Mouse (Mus musculus) heart, postnatal 0 days (tissue): ENCODE measurements around the gene Cox17. TPM values are rescaled to one million over a fixed set of nuclear protein-coding genes. Genes with fewer than 3 reads are reported as not detected.
A peak's percentile ranks its signal among the peaks of the same experiment; 100 is the strongest.

Experiments
- ATAC-seq: fragments of 200-750 bp; cut with Nextera tagmentation; 2 replicates; pipeline ENCODE4 v1.8.0; 2017; ENCODE audit warnings: low read depth, moderate number of reproducible peaks, moderate library complexity; ENCODE audit not compliant: insufficient read depth
- DNase-seq: peaks from one replicate; pipeline ENCODE4 v3.0.0-alpha.2; 2016; ENCODE audit warnings: low spot score
- H3K27ac ChIP-seq: fragments of 300-500 bp; sonication (generic); 2 replicates; pipeline ENCODE4 v1.5.1; 2014; ENCODE audit warnings: low read depth, mild to moderate bottlenecking
- H3K27me3 ChIP-seq: fragments of 300-500 bp; sonication (generic); 2 replicates; pipeline ENCODE4 v1.6.1; 2014; ENCODE audit warnings: low read length, mixed read lengths; ENCODE audit not compliant: control insufficient read depth, insufficient read depth
- H3K36me3 ChIP-seq: fragments of 300-500 bp; sonication (generic); replicated peaks from 2 replicates; pipeline ENCODE4 v1.6.1; 2014; ENCODE audit warnings: low read length, mixed read lengths; ENCODE audit not compliant: control insufficient read depth, insufficient read depth
- H3K4me1 ChIP-seq: fragments of 300-500 bp; sonication (generic); 2 replicates; pipeline ENCODE4 v1.6.1; 2014; ENCODE audit warnings: antibody characterized with exemption; ENCODE audit not compliant: control insufficient read depth, insufficient read depth
- H3K4me2 ChIP-seq: fragments of 300-500 bp; sonication (generic); 2 replicates; pipeline ENCODE4 v1.6.1; 2014; ENCODE audit warnings: low read depth, mild to moderate bottlenecking, low read length, moderate library complexity
- H3K4me3 ChIP-seq: fragments of 300-500 bp; sonication (generic); 2 replicates; pipeline ENCODE4 v1.5.1; 2014; ENCODE audit warnings: low read depth, low read length
- H3K9ac ChIP-seq: fragments of 300-500 bp; sonication (generic); replicated peaks from 2 replicates; pipeline ENCODE4 v1.6.1; 2014; ENCODE audit warnings: low read depth, low read length, mixed read lengths
- H3K9me3 ChIP-seq: fragments of 300-500 bp; sonication (generic); replicated peaks from 2 replicates; pipeline ENCODE4 v1.6.1; 2016; ENCODE audit warnings: low read length; ENCODE audit not compliant: control insufficient read depth
- CTCF ChIP-seq: IDR thresholded peaks from 2 replicates; pipeline ENCODE4 v1.5.1; 2016; ENCODE audit warnings: antibody characterized with exemption, control low read depth, low read depth
- EP300 ChIP-seq: IDR thresholded peaks from 2 replicates; pipeline ENCODE4 v1.6.1; 2016; ENCODE audit warnings: antibody characterized with exemption, low read depth
- WGBS: fragments of 180-500 bp; shearing (Covaris S2); extraction: QIAGEN DNeasy Blood & Tissue Kit; methylation state at CpG from one replicate; pipeline ENCODE4 v1.1.7; 2014; 5-methylcytosine and 5-hydroxymethylcytosine counted together
- polyA plus RNA-seq: library from polyadenylated mRNA; unstranded; fragments of >200 nt; fragmentation: Nextera tagmentation; extraction: Ambion mirVana; gene quantifications from 2 replicates; pipeline ENCODE4 v1.2.1, GENCODE M21; 2015
- total RNA-seq: library from RNA; depleted of rRNA; stranded (reverse); fragments of >200 nt; gene quantifications from 2 replicates; pipeline ENCODE4 v1.2.3, GENCODE M21; 2014; ENCODE audit warnings: low replicate concordance

The Cox17 gene
- total and polyA plus RNA-seq, 2 experiments from 2014 or later, result 84.7 to 579 TPM

DNA sequence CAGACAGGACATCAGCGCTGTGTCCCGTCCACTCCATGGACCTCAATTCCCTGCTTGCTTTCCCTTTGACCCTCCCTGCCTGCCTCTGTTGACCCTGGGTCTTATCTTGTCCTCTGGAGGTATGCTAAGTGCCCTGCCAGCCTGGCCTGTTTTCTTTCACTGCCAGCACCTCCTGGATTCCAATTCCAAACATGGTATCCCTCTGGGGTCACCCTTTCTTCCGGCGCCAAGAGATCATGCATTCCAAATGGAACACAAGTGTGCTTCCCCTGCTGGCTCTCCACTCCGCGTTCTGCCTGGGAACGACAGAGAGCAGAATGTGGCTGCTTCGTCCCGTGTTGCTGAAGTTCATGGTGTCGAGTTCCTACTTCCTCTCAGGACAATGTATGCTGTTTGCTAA is 15.1 kb downstream of the Cox17 start, which contains the start of gene Popdc2:
Gene Popdc2, plus strand, starts transcription at position 277 of the 400 bp plus-strand sequence.
- H3K4me3 ChIP-seq, result peak within 1 kb of the TSS; percentile 77
- peaks cover 10% of the 10 kb centered on the region for H3K36me3 ChIP-seq
- peak within 1 kb of the TSS; percentile 99 for H3K27ac ChIP-seq
- peak within 1 kb of the TSS; percentile 93 for H3K9ac ChIP-seq
- H3K4me2 ChIP-seq, result peak within 1 kb of the TSS; percentile 72
- WGBS, result 9% methylated on average over 10 of the region's 10 CpGs
- H3K4me1 ChIP-seq, result peaks cover 25% of the 10 kb centered on the region
- TF ChIP-seq CTCF, result peak; percentile 11; the same call in 1 of the 2 replicates
- TF ChIP-seq EP300, result peak; percentile 100
- H3K27me3 ChIP-seq, result no peaks in the 10 kb centered on the region
- H3K9me3 ChIP-seq, result no peaks in the 10 kb centered on the region
- DNase-seq (peak; percentile 96), ATAC-seq (peak; percentile 89)

DNA sequence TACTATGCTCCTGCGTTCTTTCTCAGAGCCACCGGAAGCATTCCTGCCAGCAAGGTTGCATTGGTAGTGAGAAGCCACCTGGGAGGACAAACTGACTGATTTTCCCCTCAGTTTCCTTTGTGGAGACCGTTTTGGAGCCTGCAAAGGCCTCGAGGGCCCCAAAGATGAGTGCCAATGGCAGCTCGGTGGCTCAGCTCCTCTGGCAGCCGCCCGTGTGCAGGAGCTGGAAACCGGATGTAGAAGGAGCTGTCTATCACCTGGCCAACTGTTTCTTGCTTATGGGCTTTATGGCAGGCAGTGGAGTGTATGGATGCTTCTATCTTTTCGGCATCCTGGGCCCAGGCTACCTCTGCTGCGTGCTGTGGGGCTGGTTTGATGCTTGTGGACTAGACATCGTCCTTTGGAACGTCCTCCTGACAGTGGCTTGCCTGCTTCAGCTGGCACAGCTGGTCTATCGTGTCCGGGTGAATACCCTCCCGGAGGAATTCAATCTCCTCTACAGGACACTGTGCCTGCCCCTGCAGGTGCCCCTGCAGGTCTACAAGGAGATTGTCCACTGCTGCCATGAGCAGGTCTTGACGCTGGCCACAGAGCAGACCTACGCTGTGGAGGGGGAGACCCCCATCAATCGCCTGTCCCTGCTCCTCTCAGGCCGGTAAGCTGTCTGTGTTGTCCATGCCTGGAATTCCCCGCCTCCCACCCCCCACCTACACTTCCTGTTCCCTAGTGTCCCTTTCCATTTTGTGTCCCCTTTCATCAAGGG is 15.9 kb downstream of the Cox17 start:
- Histone ChIP-seq H3K4me2 (peak overlapping the region; percentile 72), H3K27me3 (no peaks in the 10 kb centered on the region), H3K4me1 (peaks cover 25% of the 10 kb centered on the region), H3K36me3 (peaks cover 10% of the 10 kb centered on the region), H3K9me3 (no peaks in the 10 kb centered on the region), H3K27ac (peak overlapping the region; percentile 99), H3K9ac (peak overlapping the region; percentile 93), H3K4me3 (peak overlapping the region; percentile 77)
- 13% methylated on average over 20 of the region's 20 CpGs for WGBS
- DNase-seq, result no peak
- TF ChIP-seq EP300 (no peak), CTCF (no peak)
- peak; percentile 7 for ATAC-seq

DNA sequence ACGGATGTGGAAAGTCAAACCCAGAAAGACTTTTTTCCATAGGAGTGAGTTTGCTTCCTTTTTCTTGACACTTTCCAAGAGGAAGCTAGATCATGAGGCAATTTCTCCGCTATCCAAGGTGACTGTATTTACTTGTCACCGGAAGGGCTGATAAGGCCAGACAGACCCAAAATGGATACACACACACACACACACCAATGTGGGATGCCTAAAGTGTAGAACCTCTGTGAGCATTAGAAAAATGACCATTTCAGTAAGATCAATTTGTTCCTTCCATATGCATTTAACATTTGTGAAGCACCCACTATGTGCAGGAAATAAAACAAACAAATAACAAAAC is 16.4 kb downstream of the Cox17 start:
- DNase-seq (no peak), ATAC-seq (no peak)
- no peak for TF ChIP-seq CTCF
- TF ChIP-seq EP300, result no peak
- WGBS, result 5% methylated on average over 3 of the region's 3 CpGs
- Histone ChIP-seq H3K9me3 (no peaks in the 10 kb centered on the region), H3K4me2 (peak overlapping the region; percentile 72), H3K9ac (peak overlapping the region; percentile 93), H3K27me3 (no peaks in the 10 kb centered on the region), H3K4me3 (peak overlapping the region; percentile 77), H3K36me3 (peaks cover 10% of the 10 kb centered on the region), H3K27ac (peak overlapping the region; percentile 99), H3K4me1 (peaks cover 25% of the 10 kb centered on the region)

DNA sequence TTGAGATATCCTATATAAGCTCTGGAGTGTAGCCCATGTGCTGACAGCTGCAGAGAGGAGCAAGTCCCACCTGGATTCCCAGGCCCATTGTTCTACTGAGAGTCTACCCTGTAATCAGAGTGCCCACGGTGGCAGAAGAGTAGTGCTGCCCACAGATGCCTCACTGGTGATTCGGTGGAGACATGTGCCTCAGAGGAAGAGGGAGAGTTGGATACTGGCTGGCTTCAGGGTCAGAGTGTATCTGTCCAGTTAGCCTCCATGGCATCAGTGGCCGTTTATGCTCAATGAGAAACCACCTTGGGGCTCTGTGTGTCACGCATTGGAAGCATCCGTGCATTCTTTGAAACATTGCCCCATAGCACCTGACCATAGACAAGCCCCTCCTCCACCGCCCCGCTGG is 16.9 kb downstream of the Cox17 start:
- Histone ChIP-seq H3K4me2 (peak overlapping the region; percentile 72), H3K36me3 (peaks cover 10% of the 10 kb centered on the region), H3K4me3 (peak overlapping the region; percentile 77), H3K27me3 (no peaks in the 10 kb centered on the region), H3K4me1 (peaks cover 25% of the 10 kb centered on the region), H3K9me3 (no peaks in the 10 kb centered on the region), H3K9ac (peak overlapping the region; percentile 93), H3K27ac (peak overlapping the region; percentile 99)
- no peak for DNase-seq
- TF ChIP-seq EP300 (no peak), CTCF (no peak)
- 15% methylated on average over 7 of the region's 7 CpGs for WGBS
- ATAC-seq, result peak; percentile 2; the same call in 1 of the 2 replicates

DNA sequence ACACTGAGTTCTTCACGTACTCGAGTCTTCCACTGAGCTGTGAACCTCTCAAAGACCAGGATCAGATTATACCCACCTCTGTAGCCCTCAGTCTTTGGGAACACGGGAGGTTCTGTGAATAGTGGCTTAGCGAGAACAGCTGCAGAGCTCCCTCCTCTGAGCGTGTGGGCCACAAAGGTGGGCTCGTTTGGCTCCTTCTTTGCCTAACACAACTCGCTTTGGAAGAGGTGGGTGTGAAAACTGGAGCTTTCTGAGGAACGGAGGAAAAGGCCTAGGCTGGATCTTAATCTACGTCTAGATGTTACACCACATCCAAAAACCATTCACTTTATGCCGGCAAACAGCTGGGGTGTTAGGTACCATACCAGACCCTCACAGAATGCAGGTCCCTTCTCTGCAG is 18.6 kb downstream of the Cox17 start:
- 46% methylated on average over 10 of the region's 10 CpGs for WGBS
- Histone ChIP-seq H3K4me2 (peak overlapping the region; percentile 72), H3K9ac (peak overlapping the region; percentile 93), H3K9me3 (no peaks in the 10 kb centered on the region), H3K4me1 (peaks cover 27% of the 10 kb centered on the region), H3K4me3 (peak overlapping the region; percentile 77), H3K36me3 (peaks cover 25% of the 10 kb centered on the region), H3K27me3 (no peaks in the 10 kb centered on the region), H3K27ac (peak overlapping the region; percentile 99)
- ATAC-seq, result no peak
- no peak for TF ChIP-seq EP300
- no peak for TF ChIP-seq CTCF
- DNase-seq, result no peak
